Mouse (Mus musculus) stomach, adult 2 months (tissue): ENCODE results near the gene Rpa3. TPM values are rescaled to one million over a fixed set of nuclear protein-coding genes. Genes with fewer than 3 reads are reported as not detected.

ENCODE experiments used
- polyA plus RNA-seq: library from polyadenylated mRNA; depleted of rRNA; stranded (reverse); fragments of >200 nt; gene quantifications from 2 replicates; pipeline ENCODE4 v1.2.3, GENCODE M21; 2012; rRNA removed

Rpa3 gene
- polyA plus RNA-seq: not detected in 2 replicates

DNA sequence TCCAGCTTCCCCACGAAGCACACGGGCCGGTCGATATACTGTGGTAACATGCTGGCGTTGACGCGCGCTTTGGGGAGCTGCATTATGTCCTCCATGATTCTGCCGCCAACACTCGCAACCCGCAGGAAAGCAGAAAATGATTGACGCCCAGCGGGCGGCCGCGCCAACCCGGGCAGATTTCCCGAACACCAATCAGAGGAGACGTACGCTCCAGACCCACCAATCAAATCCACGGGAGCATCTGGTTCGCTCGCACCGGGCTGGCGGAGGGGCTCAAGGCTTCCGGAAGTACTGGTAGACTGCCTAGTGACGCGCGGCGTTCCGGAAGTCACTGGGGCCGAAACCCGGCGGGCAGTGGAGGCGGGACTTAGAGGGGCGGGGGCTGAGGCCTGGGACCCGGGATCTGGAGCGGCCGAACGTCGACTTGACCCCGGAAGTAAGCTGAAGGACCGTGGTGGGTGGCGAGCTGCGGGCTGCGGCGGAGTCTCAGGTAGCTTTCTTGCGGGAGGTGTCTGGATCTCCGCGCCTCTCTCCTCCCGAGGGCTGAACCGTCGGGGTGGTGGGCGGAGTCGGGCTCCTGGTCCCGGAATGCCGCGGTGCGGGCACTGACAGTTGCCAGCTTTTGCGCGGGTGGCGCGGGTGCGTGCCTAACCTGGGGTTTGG is at the start of gene Rpa3, which contains the start of the genes Umad1 and Gm45062:
TSS of gene Rpa3 (minus strand) at position 170 of the 663 bp plus-strand sequence.
TSS of gene Umad1 (plus strand) at position 285 of the 663 bp plus-strand sequence.
TSS of gene Gm45062 (plus strand) at position 447 of the 663 bp plus-strand sequence.

GRCm38 (mm10) chr6:8209047-8209865 is 49.7 kb downstream of the Rpa3 start, which contains the start of gene Mios:
Gene Mios, plus strand, starts transcription at chr6:8209222.

Other genes with a start within 250 kb of the Rpa3 start
- 0.09 and 0.12 TPM in 2 replicates for gene Col28a1, start 66.6 kb downstream of the Rpa3 start, polyA plus RNA-seq
- 0.39 and 0.60 TPM in 2 replicates for gene Mios, start 50.0 kb downstream of the Rpa3 start, polyA plus RNA-seq
- gene Umad1, start 115 bp upstream of the Rpa3 start, polyA plus RNA-seq: 2.4 and 3.6 TPM in 2 replicates
- gene Gm45062, start 277 bp upstream of the Rpa3 start, polyA plus RNA-seq: not detected in 2 replicates